Mouse (Mus musculus): ENCODE measurements at regions not wholly inside any gene's neighbourhood (a gene's known extent, or its start where the extent isn't known, plus 50 kb on each side); places are given as distances from the start of the nearest gene placed in this dataset.

GRCm38 (mm10) chrX:70820518-70820917, 229.5 kb upstream of the Mamld1 start:
- ATAC-seq (ENCODE audit: insufficient number of reproducible peaks, low FRiP score, low TSS enrichment) = no peak

GRCm38 (mm10) chrX:70817771-70818170, 232.3 kb upstream of the Mamld1 start:
- ATAC-seq (ENCODE audit: insufficient number of reproducible peaks, low FRiP score, low TSS enrichment) = peak; percentile 89

- peak; percentile 70 for ATAC-seq (ENCODE audit: insufficient number of reproducible peaks, low FRiP score, low TSS enrichment)
Observed at GRCm38 (mm10) chrX:70816662-70817061, 233.4 kb upstream of the Mamld1 start.

GRCm38 (mm10) chrX:70791796-70792195, 258.3 kb upstream of the Mamld1 start:
- ATAC-seq (ENCODE audit: insufficient number of reproducible peaks, low FRiP score, low TSS enrichment) = no peak

- no peak for ATAC-seq (ENCODE audit: insufficient number of reproducible peaks, low FRiP score, low TSS enrichment)
Observed at GRCm38 (mm10) chrX:70762862-70763261, 285.9 kb upstream of the Tmem185a start.

GRCm38 (mm10) chrX:70713004-70713604, 236.1 kb upstream of the Tmem185a start:
- ATAC-seq (ENCODE audit: insufficient number of reproducible peaks, low FRiP score, low TSS enrichment) = no peak

GRCm38 (mm10) chrX:70682194-70682593, 205.2 kb upstream of the Tmem185a start:
- ATAC-seq (ENCODE audit: insufficient number of reproducible peaks, low FRiP score, low TSS enrichment) = no peak

- no peak for ATAC-seq (ENCODE audit: insufficient number of reproducible peaks, low FRiP score, low TSS enrichment)
Observed at GRCm38 (mm10) chrX:70667092-70667491, 190.1 kb upstream of the Tmem185a start.
